8 mouse cellular contexts compared by ENCODE assay signal in genomic region chr11:68957308-68957707, GRCm38 (mm10). TPM values are rescaled to one million over a fixed set of nuclear protein-coding genes. Genes with fewer than 3 reads are reported as not detected.
DNase-seq lines count a peak whose midpoint lies in the region; ATAC-seq lines count a peak whose summit lies in the region.

TSS of gene Arhgef15 (minus strand) at chr11:68957480.

- WGBS in kidney, embryonic 16.5 days: 48% methylated on average over 8 of the region's 8 CpGs
- 41% methylated on average over 8 of the region's 8 CpGs for WGBS in forebrain, embryonic 16.5 days
- WGBS in intestine, embryonic 14.5 days: 43% methylated on average over 8 of the region's 8 CpGs
- 34% methylated on average over 8 of the region's 8 CpGs for WGBS in lung, embryonic 16.5 days

- peak within 1 kb of the TSS; percentile 39 for H3K9ac ChIP-seq in kidney, embryonic 16.5 days (replicated peaks; ENCODE audit: low read length)
- 0 out of 2 replicates have a peak within 1 kb of the TSS, but pooled peaks have one; percentile 17 for H3K9ac ChIP-seq in forebrain, embryonic 16.5 days (replicated peaks; ENCODE audit: low read depth, low read length)
- H3K9ac ChIP-seq in intestine, embryonic 14.5 days (ENCODE audit: low read length): 0 out of 2 replicates have a peak within 1 kb of the TSS, but pooled peaks have one; percentile 13
- H3K9ac ChIP-seq in lung, embryonic 16.5 days (ENCODE audit: low read length): peak within 1 kb of the TSS; percentile 51

- H3K27ac ChIP-seq in kidney, embryonic 16.5 days (ENCODE audit: low read length): peak within 1 kb of the TSS; percentile 71
- H3K27ac ChIP-seq in forebrain, embryonic 16.5 days (ENCODE audit: low read length): no peak within 1 kb of the TSS; the same call in 1 of the 2 replicates
- no peak within 1 kb of the TSS for H3K27ac ChIP-seq in intestine, embryonic 14.5 days (ENCODE audit: low read depth)
- H3K27ac ChIP-seq in lung, embryonic 16.5 days (ENCODE audit: low read length): peak within 1 kb of the TSS; percentile 89

- no peaks in the 10 kb centered on the region for H3K36me3 ChIP-seq in kidney, embryonic 16.5 days (ENCODE audit: insufficient read depth, low read length)
- H3K36me3 ChIP-seq in forebrain, embryonic 16.5 days (ENCODE audit: control insufficient read depth, insufficient read depth): no peaks in the 10 kb centered on the region
- no peaks in the 10 kb centered on the region for H3K36me3 ChIP-seq in intestine, embryonic 14.5 days (ENCODE audit: control insufficient read depth, insufficient read depth, low read length)
- no peaks in the 10 kb centered on the region for H3K36me3 ChIP-seq in lung, embryonic 16.5 days (ENCODE audit: control insufficient read depth, insufficient read depth, low read length)

- H3K27me3 ChIP-seq in kidney, embryonic 16.5 days (ENCODE audit: insufficient read depth, low read length): peaks cover 13% of the 10 kb centered on the region
- H3K27me3 ChIP-seq in forebrain, embryonic 16.5 days (replicated peaks; ENCODE audit: control insufficient read depth, insufficient read depth, low read length): peaks cover 9% of the 10 kb centered on the region
- H3K27me3 ChIP-seq in intestine, embryonic 14.5 days (replicated peaks; ENCODE audit: control insufficient read depth, insufficient read depth, low read length): peaks cover 38% of the 10 kb centered on the region
- H3K27me3 ChIP-seq in lung, embryonic 16.5 days (ENCODE audit: control insufficient read depth, insufficient read depth, low read depth, low read length): peaks cover 28% of the 10 kb centered on the region

- no peak for ATAC-seq in kidney, embryonic 16.5 days (ENCODE audit: low FRiP score, low TSS enrichment)
- ATAC-seq in forebrain, embryonic 16.5 days: no peak
- no peak for ATAC-seq in intestine, embryonic 14.5 days (replicated peaks; ENCODE audit: low FRiP score, low TSS enrichment, low read depth)
- ATAC-seq in lung, embryonic 16.5 days (ENCODE audit: low read depth): peak; percentile 50; the same call in 1 of the 2 replicates

- no peaks in the 10 kb centered on the region for H3K9me3 ChIP-seq in kidney, embryonic 16.5 days (ENCODE audit: low read length)
- H3K9me3 ChIP-seq in forebrain, embryonic 16.5 days (ENCODE audit: control insufficient read depth, low read length): no peaks in the 10 kb centered on the region
- no peaks in the 10 kb centered on the region for H3K9me3 ChIP-seq in intestine, embryonic 14.5 days (ENCODE audit: control insufficient read depth, low read length)
- no peaks in the 10 kb centered on the region for H3K9me3 ChIP-seq in lung, embryonic 16.5 days (ENCODE audit: control insufficient read depth, low read length)

- H3K4me3 ChIP-seq in kidney, embryonic 16.5 days (ENCODE audit: low read length): peak within 1 kb of the TSS; percentile 37
- H3K4me3 ChIP-seq in forebrain, embryonic 16.5 days (replicated peaks; ENCODE audit: low read length): no peak within 1 kb of the TSS; the same call in 1 of the 2 replicates
- H3K4me3 ChIP-seq in intestine, embryonic 14.5 days (ENCODE audit: low read depth, low read length): peak within 1 kb of the TSS; percentile 8; the same call in 1 of the 2 replicates
- H3K4me3 ChIP-seq in lung, embryonic 16.5 days (ENCODE audit: low read length): peak within 1 kb of the TSS; percentile 48

- DNase-seq in kidney, adult 8-10 months: no peak
- no peak for DNase-seq in intestine, embryonic 14.5 days (ENCODE audit: low spot score)
- no peak for DNase-seq in right cerebral cortex, postnatal 10 days (ENCODE audit: low spot score in 2 of 2)
- no peak for DNase-seq in urinary bladder, adult 2 months (ENCODE audit: low spot score)
- DNase-seq in ovary, adult 18-20 months (ENCODE audit: low spot score): no peak

- peak within 1 kb of the TSS; percentile 33 for H3K4me2 ChIP-seq in kidney, embryonic 16.5 days (replicated peaks; ENCODE audit: low read depth, low read length)
- H3K4me2 ChIP-seq in forebrain, embryonic 16.5 days (ENCODE audit: low read length): no peak within 1 kb of the TSS
- 0 out of 2 replicates have a peak within 1 kb of the TSS, but pooled peaks have one; percentile 13 for H3K4me2 ChIP-seq in intestine, embryonic 14.5 days (ENCODE audit: low read length)
- peak within 1 kb of the TSS; percentile 74 for H3K4me2 ChIP-seq in lung, embryonic 16.5 days (ENCODE audit: low read depth, low read length)

- peaks cover 9% of the 10 kb centered on the region for H3K4me1 ChIP-seq in kidney, embryonic 16.5 days (ENCODE audit: insufficient read depth, low read length)
- peaks cover 11% of the 10 kb centered on the region; the same call in 1 of the 2 replicates for H3K4me1 ChIP-seq in forebrain, embryonic 16.5 days (replicated peaks; ENCODE audit: control insufficient read depth, insufficient read depth, low read length)
- H3K4me1 ChIP-seq in intestine, embryonic 14.5 days (replicated peaks; ENCODE audit: control insufficient read depth, insufficient read depth, low read length): peaks cover 4% of the 10 kb centered on the region; the same call in 1 of the 2 replicates
- peaks cover 12% of the 10 kb centered on the region for H3K4me1 ChIP-seq in lung, embryonic 16.5 days (replicated peaks; ENCODE audit: control insufficient read depth, insufficient read depth, low read length)

RNA-seq across cellular contexts. Expression of gene Arhgef15, which starts in this region (rescaled TPM):
- polyA plus RNA-seq in kidney, embryonic 16.5 days (2015; fragmentation: Nextera tagmentation; extraction: Ambion mirVana): 20.0 and 23.0 TPM in 2 replicates
- 8.2 and 12.8 TPM in 2 replicates for polyA plus RNA-seq in forebrain, embryonic 16.5 days (2015; fragmentation: Nextera tagmentation; extraction: Ambion mirVana)
- 9.6 and 9.9 TPM in 2 replicates for polyA plus RNA-seq in intestine, embryonic 14.5 days (2014; fragmentation: Nextera tagmentation; extraction: Ambion mirVana)
- 28.3 and 28.9 TPM in 2 replicates for polyA plus RNA-seq in lung, embryonic 16.5 days (2015; fragmentation: Nextera tagmentation; extraction: Ambion mirVana)
- polyA plus RNA-seq in urinary bladder, adult 2 months (2012; rRNA removed): 7.9 and 10.6 TPM in 2 replicates

Comparison
In these comparisons a context has a peak if more than half of its experiments do, and no peak if none do; other contexts are left out.
1. H3K27ac ChIP-seq: peak in kidney, embryonic 16.5 days (single experiment) and lung, embryonic 16.5 days (single experiment); none in forebrain, embryonic 16.5 days (single experiment) and intestine, embryonic 14.5 days (single experiment).
2. Peak in every context shown above with its lines, with median percentiles within 50 percentile points of each other: H3K9ac ChIP-seq.